Mouse (Mus musculus) kidney, postnatal 25 days (tissue): Measurements from ENCODE around the gene Ovol3.
"Not testable (repeated sequence)": the region's sequence is repeated elsewhere in the genome, so short reads cannot be mapped to it uniquely, and the experiment has no call there.

Experiments
- DNase-seq, 2 experiments: peaks; one replicate each; pipeline ENCODE4 v3.0.0; 2021; ENCODE audit warnings: mixed read lengths in 2 of 2

Gene Ovol3

DNA sequence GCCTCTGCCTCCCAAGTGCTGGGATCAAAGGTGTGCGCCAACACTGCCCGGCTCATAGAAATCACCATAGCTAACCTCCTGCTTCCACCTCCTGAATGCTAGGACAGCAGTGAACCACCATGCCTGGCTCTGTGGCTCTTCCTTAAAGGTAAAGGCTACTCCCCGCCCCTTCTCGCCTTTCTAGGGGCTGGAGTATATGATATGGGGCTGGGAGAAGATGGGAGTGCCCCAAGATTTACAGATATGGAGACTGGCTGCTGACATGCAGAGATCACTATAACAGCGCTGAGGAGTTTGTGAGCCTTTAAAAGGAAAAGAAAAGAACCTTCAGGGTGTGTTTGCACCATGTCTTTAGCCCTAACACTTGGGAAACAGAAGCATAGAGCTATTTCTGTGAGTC is 13.3 kb downstream of the Ovol3 start:
- DNase-seq, result no peak

DNA sequence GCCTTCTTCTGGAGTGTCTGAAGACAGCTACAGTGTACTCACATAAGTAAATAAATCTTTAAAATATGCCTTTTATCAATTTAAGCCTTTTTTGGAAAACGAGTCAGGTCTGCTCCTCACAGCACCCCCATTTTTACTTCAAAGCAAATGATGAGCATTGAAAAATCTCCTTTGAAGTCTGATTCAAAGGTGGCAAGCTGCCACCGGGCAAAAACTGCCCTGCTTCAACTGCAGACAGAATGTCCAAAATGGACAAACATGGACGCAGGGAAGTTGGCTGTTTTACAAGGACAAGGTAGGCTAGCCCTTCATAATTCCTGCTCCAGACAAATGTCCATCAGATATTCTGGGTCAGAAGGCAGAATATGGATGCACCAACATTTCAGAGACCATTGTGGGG is 14.1 kb downstream of the Ovol3 start:
- no peak for DNase-seq

DNA sequence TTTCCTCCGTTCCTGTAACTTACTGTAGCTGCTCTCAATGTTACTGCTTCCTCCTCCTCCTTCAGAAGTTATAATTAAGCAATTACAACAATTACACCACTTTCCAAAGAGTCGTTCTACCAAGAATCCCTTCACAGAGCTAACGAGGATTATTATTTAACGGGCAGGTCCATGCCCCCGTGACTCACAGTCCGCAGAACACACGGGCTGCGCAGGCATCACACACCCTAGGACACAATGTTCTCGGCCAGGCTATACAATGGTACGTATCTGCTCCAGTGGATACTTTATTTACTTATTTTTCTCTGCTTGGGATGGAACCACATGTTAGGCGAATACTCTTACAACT is 15.5 kb downstream of the Ovol3 start:
- peak; percentile 57 to 88 for DNase-seq

DNA sequence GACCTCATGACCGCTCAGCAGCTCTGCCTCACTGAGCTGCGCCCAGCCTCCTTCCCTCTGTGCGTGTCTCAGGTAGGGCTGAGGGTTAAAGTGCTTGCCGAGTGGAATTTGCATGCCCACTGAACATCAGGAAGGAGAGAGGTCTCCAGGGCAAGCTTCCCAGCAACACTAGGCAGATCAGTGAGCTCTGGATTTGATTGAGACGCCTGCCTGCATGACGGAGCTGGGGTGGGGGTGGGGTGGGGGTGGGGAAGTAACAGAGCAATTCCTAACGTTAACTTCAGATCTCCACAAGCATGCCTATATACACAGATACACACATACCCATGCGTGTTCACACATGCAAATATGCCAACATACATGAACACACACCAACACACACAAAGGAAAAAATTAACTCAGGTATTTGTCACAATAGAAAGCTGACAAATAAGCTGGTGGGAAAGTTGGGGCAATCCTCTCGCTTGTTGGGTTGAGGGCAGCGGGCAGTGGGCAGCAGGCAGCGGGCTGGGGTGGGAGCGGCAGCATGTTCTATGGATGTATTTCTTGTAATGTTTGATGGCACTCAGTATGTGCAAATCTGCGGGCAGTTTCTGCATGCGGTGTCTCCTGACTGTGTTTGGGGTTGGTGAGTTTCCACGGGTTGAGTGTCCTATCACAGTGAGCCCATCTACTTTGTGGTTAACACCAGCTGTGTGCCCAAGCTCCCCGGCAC is 16.1 kb downstream of the Ovol3 start:
- peak; percentile 84 to 91 for DNase-seq

- DNase-seq, result no peak
Measured at GRCm38 (mm10) chr7:30217277-30217676, 18.2 kb downstream of the Ovol3 start.

- peak; percentile 85 to 86 for DNase-seq
Measured at GRCm38 (mm10) chr7:30216723-30217151, 18.8 kb downstream of the Ovol3 start.

GRCm38 (mm10) chr7:30215875-30216274 is 19.6 kb downstream of the Ovol3 start:
- DNase-seq, result peak; percentile 51 to 71

- DNase-seq, result no peak
Measured at GRCm38 (mm10) chr7:30213881-30214280, 21.6 kb downstream of the Ovol3 start.

- DNase-seq, result no peak
Measured at GRCm38 (mm10) chr7:30211025-30211424, 24.5 kb downstream of the Ovol3 start.

GRCm38 (mm10) chr7:30206364-30206763 is 29.2 kb downstream of the Ovol3 start:
- DNase-seq, result not testable (repeated sequence)

DNA sequence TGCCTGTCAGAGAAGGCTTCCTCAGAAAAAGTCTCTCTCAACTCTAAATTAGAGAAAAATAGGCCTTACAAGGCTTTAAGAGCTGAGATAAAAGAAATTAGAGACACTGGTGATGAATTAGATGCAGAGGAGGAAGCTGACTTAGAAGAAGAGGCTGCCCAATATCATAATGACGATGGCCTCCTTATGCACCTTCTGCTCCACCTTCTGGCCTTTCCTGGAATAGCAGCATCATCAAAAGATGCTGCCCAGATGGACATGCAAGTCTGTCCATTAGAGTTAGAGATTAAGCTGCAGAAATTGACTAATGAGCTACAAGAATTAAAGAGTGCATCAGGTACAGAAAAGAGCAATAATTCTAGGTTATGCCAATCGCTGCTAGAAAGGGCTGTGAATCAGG is 30.1 kb downstream of the Ovol3 start:
- DNase-seq, result peak; percentile 68 to 86

GRCm38 (mm10) chr7:30204380-30204779 is 31.1 kb downstream of the Ovol3 start:
- no peak for DNase-seq

GRCm38 (mm10) chr7:30202895-30203690 is 32.4 kb downstream of the Ovol3 start:
- DNase-seq, result peak in 1 of 2 experiments; percentile 33

GRCm38 (mm10) chr7:30200661-30201060 is 34.9 kb downstream of the Ovol3 start:
- DNase-seq, result not testable (repeated sequence)

DNA sequence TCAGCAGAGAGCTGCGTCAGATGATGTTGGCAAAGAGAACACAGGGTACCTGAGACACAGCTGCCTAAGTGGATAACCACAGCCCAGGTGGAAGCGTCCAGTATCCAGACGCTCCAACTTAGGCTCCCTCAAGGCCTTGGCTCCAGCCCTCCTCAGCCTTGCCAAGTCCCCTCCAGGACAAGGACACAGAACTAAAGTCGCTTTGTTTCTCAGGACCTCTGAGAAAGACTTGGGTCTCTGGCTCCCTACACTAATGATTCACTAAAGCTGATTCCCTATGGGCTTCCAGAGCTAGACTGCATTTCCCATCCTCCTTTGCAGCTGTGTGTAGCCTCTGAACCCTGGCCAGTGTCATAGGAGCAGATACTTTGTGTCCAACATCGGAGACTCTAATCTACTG is 35.3 kb downstream of the Ovol3 start:
- DNase-seq, result peak in 1 of 2 experiments; percentile 33

GRCm38 (mm10) chr7:30199498-30200139 is 35.9 kb downstream of the Ovol3 start:
- DNase-seq, result peak in 1 of 2 experiments; percentile 34

DNA sequence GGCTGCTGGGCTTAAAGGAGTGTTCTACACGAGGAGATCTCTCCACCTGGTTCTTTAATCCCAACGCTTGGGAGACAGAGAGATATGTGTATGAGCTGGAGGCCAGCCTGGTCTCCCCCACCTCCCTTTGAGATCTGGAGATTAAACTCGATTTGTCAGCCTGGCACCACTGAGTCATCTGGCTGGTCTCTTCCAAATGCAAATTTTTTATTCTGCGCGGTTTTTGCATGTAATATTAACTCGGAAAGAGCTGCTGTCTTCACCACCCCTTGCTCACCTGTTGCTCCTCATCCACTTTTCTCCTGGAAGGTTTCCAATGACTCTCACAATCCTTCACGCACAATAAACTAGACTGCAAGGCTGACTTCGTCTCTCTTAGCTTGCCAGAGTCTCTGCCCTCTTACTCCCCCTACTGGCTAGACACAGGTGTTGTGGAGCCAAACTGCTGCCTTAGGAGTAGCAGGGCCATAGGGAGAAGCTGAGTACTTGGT is 37.0 kb downstream of the Ovol3 start, which contains the start of gene Capns1:
Gene Capns1 (minus strand): TSS at position 331 of the 491 bp plus-strand sequence.
- DNase-seq, result peak; percentile 60 to 69

DNA sequence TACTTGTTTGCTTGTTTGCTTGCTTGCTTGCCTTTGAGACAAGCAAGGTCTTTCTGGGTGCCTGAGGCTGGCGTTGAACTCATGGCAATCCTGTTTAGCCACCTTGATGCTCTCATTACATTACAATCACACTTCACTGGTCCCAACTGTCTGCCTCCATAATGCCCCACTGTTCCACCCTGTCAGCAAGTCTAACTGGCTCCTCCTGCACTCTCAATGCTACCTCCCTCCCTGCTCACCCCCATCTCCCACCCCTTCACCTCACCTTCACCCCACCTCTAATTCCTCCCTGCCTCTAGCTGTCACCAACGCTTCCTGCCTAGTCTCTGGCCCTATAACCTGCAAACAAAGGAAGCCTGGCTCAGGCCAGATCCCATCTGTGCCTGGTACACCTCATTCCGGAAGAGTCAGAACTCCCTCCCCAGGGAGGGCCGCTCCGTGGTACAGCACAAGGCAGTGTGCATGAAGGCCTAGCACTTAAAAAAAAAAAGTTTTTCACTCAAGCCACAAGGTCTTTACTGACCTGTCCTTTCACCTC is 37.9 kb downstream of the Ovol3 start:
- no peak for DNase-seq

DNA sequence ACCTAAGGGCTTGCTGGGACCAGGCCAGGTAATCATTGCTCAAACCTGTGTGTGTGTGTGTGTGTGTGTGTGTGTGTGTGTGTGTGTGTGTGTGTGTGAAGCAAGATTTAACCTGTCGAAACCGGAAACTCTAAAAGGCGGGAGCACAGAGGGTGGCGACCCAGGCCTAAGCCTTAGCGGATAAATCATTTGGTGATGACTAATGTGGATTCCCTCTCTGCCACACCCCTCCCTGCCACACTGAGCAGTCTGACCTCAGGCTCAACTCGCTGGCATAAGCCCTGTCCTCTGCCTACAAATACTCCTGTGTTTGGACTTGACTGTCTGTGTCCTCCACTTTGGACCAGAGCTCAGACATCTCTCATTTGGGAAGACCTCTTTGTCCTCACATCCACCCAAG is 39.4 kb downstream of the Ovol3 start:
- no peak for DNase-seq

DNA sequence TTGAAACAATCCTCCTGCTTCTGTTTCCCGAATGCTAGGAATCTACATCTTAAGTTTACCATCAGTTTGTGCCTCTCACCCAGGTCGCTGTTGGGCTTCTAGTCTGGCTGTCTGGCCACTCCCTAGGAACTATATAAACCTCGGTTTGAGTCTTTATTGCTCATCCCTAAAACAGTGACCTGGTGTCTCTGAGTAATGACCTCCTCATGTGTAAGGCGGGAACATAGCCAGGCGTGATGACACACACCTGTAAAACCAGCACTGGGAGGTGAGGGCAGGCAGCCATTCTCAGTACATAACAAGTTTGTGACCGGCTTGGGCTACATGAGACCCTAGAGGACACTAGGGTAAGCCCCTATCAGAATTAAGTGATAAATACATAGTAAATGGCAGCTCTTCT is 40.1 kb downstream of the Ovol3 start:
- no peak for DNase-seq

- peak; percentile 98 for DNase-seq
Measured at GRCm38 (mm10) chr7:30194884-30195283, 40.6 kb downstream of the Ovol3 start.

DNA sequence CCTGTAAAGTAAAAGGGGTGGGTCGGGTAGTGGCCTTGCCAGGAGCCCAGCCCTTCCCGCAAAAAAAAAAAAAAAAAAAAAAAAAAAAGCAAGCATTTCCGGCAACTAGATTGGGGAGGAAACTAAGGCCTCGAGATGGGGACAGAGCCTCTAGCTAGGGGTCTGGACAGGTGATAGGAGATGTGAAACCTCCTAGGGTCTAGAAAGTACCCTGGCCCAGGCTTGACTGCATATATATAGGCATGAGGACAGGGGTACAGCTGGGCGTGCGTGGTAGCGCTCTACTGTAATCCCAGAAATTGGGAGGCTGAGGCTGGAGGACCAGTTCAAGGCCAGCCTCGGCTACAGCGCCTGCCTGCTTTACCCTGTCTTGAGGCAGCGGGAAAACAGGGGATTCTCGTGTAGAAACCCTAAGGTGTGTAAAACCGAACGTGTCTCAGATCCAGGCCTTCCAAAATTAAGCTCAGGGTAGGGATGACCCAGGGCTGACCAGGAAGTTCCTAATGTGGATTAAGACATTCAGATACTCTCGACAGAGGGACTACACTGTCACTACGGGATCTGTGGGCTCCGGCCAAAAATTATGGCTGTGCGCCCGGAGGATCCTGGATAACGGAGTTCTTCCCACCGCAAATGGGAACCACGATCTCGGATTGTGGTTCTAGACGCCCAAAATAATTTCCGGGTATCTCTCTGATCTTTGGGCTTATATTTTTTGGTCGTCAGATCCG is 41.3 kb downstream of the Ovol3 start:
- peak in 1 of 2 experiments; percentile 47 for DNase-seq
